Mouse (Mus musculus) heart, adult 2 months (tissue): ENCODE measurements around the gene Tmem160. TPM values are rescaled to one million over a fixed set of nuclear protein-coding genes. Genes with fewer than 3 reads are reported as not detected.

Experiments used
- DNase-seq, 2 experiments: peaks; one replicate each; pipeline ENCODE4 v3.0.0; 2021
- H3K27ac ChIP-seq: fragments of 200-600 bp; 2 replicates; pipeline ENCODE4 v1.8.1; 2022
- H3K27me3 ChIP-seq: fragments of 200-500 bp; 2 replicates; pipeline ENCODE4 v1.6.1; 2012; ENCODE audit warnings: mild to moderate bottlenecking, low read length, inconsistent platforms, mixed read lengths; ENCODE audit not compliant: control insufficient read depth, insufficient read depth
- H3K36me3 ChIP-seq: fragments of 200-500 bp; 2 replicates; pipeline ENCODE4 v1.6.1; 2012; ENCODE audit warnings: low read length, inconsistent platforms; ENCODE audit not compliant: control insufficient read depth, insufficient read depth
- H3K4me1 ChIP-seq: fragments of 200-500 bp; 2 replicates; pipeline ENCODE4 v1.6.1; 2011; ENCODE audit warnings: low read length; ENCODE audit not compliant: control insufficient read depth, insufficient read depth
- H3K4me3 ChIP-seq: fragments of 200-600 bp; 2 replicates; pipeline ENCODE4 v1.8.1; 2022
- H3K79me2 ChIP-seq: fragments of 200-500 bp; replicated peaks from 2 replicates; pipeline ENCODE4 v1.6.1; 2012; ENCODE audit warnings: mild to moderate bottlenecking, inconsistent platforms, low read length, moderate library complexity, mixed read lengths; ENCODE audit not compliant: control insufficient read depth, insufficient read depth
- H3K9ac ChIP-seq: fragments of 200-500 bp; 2 replicates; pipeline ENCODE4 v1.6.1; 2012; ENCODE audit warnings: low read depth, mild to moderate bottlenecking, control low read depth, inconsistent platforms, low read length, mixed read lengths
- CTCF ChIP-seq: fragments of 200-600 bp; IDR thresholded peaks from 2 replicates; pipeline ENCODE4 v1.8.1; 2022; ENCODE audit warnings: antibody characterized with exemption, mild to moderate bottlenecking, moderate library complexity
- EP300 ChIP-seq: fragments of 200-500 bp; IDR thresholded peaks from 2 replicates; pipeline ENCODE4 v1.6.1; 2011; ENCODE audit warnings: low read depth, low read length, control low read depth; ENCODE audit not compliant: insufficient read depth
- POLR2A ChIP-seq: fragments of 200-500 bp; IDR thresholded peaks from 2 replicates; pipeline ENCODE4 v1.6.1; 2011; ENCODE audit warnings: mild to moderate bottlenecking, low read depth, low read length, control low read depth; ENCODE audit not compliant: insufficient read depth
- WGBS: fragments of 180-500 bp; shearing (Covaris S2); methylation state at CpG from one replicate; pipeline ENCODE4 v1.1.7; 2018; 5-methylcytosine and 5-hydroxymethylcytosine counted together
- intact Hi-C: fragments of 180-260 bp; cut with DNase I; formaldehyde crosslinking; loops from one replicate; pipeline ENCODE4 v1.15.1; 2025
- polyA plus RNA-seq: library from polyadenylated mRNA; depleted of rRNA; stranded (reverse); fragments of >200 nt; gene quantifications from 2 replicates; pipeline ENCODE4 v1.2.3, GENCODE M21; 2012
- total RNA-seq, 2 experiments: library from RNA; stranded (reverse); gene quantifications; 2 replicates each; pipeline ENCODE4 v1.2.3; 2021

Tmem160 gene
- total and polyA plus RNA-seq, 3 experiments = 82.9 to 140 (median 88.2) TPM

DNA sequence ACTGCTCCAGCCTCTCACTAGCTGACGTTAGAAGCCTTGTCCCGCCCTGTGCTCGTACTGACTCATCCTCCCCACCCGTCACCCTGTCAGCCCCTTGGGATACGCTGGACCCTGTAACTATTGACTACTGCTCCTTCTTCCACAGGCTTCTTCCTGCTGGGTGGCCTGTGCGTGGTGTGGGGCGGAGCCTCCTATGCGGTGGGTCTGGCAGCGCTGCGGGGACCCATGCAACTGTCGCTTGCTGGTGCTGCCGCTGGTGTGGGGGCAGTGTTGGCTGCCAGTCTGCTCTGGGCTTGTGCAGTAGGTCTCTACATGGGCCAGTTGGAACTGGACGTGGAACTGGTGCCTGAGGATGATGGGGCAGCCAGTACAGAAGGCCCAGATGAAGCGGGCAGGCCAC, 2.4 kb downstream of the Tmem160 start:
- TF ChIP-seq POLR2A = no peak
- TF ChIP-seq EP300 = no peak
- TF ChIP-seq CTCF = no peak
- no peak for DNase-seq
- Histone ChIP-seq H3K36me3 (no peaks in the 10 kb centered on the region), H3K9ac (no peak overlapping the region), H3K4me1 (peaks cover 2% of the 10 kb centered on the region), H3K27me3 (no peaks in the 10 kb centered on the region), H3K79me2 (no peaks in the 10 kb centered on the region), H3K4me3 (no peak overlapping the region), H3K27ac (no peak overlapping the region)
- intact Hi-C loops = loop anchor here (10.0 kb wide), 1 partner anchor 140 kb away; no protein-coding TSS in a partner anchor
- WGBS = 95% methylated on average over 14 of the region's 14 CpGs

GRCm38 (mm10) chr7:16456289-16456688, 3.7 kb downstream of the Tmem160 start:
- H3K36me3 ChIP-seq = no peaks in the 10 kb centered on the region
- intact Hi-C loops = loop anchor here (10.0 kb wide), 1 partner anchor 141 kb away; no protein-coding TSS in a partner anchor
- 85% methylated on average over 5 of the region's 5 CpGs for WGBS
- no peak for DNase-seq
- H3K79me2 ChIP-seq = no peaks in the 10 kb centered on the region
- no peak overlapping the region for H3K9ac ChIP-seq
- TF ChIP-seq EP300 (no peak), POLR2A (no peak), CTCF (no peak)
- H3K27ac ChIP-seq = no peak overlapping the region
- no peak overlapping the region for H3K4me3 ChIP-seq
- H3K27me3 ChIP-seq = no peaks in the 10 kb centered on the region
- H3K4me1 ChIP-seq = peaks cover 2% of the 10 kb centered on the region

DNA sequence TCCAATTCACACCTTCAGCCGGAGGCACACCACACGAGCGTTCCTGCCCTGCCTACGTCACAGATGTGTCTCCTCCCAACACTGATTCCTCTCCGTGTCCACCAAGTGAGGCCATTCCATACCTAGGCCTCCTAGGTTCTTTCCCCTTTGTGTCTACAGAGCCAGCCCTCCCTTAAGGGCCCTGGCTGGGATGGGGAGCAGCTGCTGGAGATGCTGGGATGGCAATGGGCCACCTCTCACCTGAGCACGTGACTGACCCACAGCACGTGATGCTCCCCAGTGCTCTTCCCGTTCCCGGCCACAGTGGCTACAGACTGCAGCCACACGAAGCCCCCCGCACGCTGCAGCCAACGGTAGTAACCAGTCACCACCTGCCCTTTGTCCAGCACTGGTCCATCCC, 8.0 kb downstream of the Tmem160 start:
- Histone ChIP-seq H3K79me2 (no peaks in the 10 kb centered on the region), H3K27ac (no peak overlapping the region), H3K36me3 (no peaks in the 10 kb centered on the region), H3K4me1 (no peaks in the 10 kb centered on the region), H3K9ac (no peak overlapping the region), H3K27me3 (no peaks in the 10 kb centered on the region), H3K4me3 (no peak overlapping the region)
- TF ChIP-seq CTCF (no peak), POLR2A (no peak), EP300 (no peak)
- 53% methylated on average over 13 of the region's 13 CpGs for WGBS
- intact Hi-C loops = loop anchor here (5.0 to 10.0 kb wide), 2 partner anchors 83 to 166 kb away; no protein-coding TSS in a partner anchor
- no peak for DNase-seq

GRCm38 (mm10) chr7:16461151-16461550, 8.6 kb downstream of the Tmem160 start:
- Histone ChIP-seq H3K4me1 (no peaks in the 10 kb centered on the region), H3K79me2 (no peaks in the 10 kb centered on the region), H3K27me3 (no peaks in the 10 kb centered on the region), H3K9ac (no peak overlapping the region), H3K27ac (no peak overlapping the region), H3K4me3 (no peak overlapping the region), H3K36me3 (no peaks in the 10 kb centered on the region)
- TF ChIP-seq EP300 (no peak), CTCF (no peak), POLR2A (no peak)
- DNase-seq = no peak
- intact Hi-C loops = loop anchor here (5.0 to 10.0 kb wide), 2 partner anchors 84 to 166 kb away; no protein-coding TSS in a partner anchor
- 55% methylated on average over 6 of the region's 6 CpGs for WGBS

- H3K4me3 ChIP-seq = no peak overlapping the region
- no peak for DNase-seq
- no peaks in the 10 kb centered on the region for H3K4me1 ChIP-seq
- no peaks in the 10 kb centered on the region for H3K79me2 ChIP-seq
- intact Hi-C loops = loop anchor here (5.0 to 10.0 kb wide), 2 partner anchors 84 to 167 kb away; no protein-coding TSS in a partner anchor
- H3K27ac ChIP-seq = no peak overlapping the region
- H3K36me3 ChIP-seq = no peaks in the 10 kb centered on the region
- no peaks in the 10 kb centered on the region for H3K27me3 ChIP-seq
- no peak overlapping the region for H3K9ac ChIP-seq
- WGBS = 70% methylated on average over 6 of the region's 6 CpGs
- TF ChIP-seq POLR2A (no peak), CTCF (no peak), EP300 (no peak)
Observed at GRCm38 (mm10) chr7:16461705-16462104, 9.1 kb downstream of the Tmem160 start.

DNA sequence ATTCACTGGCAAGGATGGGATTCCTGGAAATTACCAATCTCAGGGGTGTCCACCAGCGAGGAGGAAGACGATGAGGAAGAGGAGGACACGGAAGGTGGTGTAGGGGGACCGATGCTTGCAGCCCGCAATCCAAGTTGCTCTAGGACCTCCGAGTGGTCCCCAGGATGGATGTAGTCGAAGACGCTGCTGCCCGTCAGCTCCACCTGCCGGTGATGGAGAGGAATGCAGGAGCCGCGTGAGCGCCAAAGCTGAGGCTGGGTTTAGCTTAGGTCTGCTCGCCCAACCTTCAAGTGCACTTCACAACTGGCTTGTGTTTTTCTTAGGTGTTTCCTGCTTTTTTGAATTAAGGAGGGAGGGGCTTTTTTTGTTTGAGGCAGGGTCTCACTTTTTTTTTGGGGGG, 10.6 kb downstream of the Tmem160 start:
- H3K27ac ChIP-seq = no peak overlapping the region
- no peak overlapping the region for H3K9ac ChIP-seq
- WGBS = 3% methylated on average over 14 of the region's 14 CpGs
- H3K27me3 ChIP-seq = no peaks in the 10 kb centered on the region
- intact Hi-C loops = loop anchor here (5.0 to 10.0 kb wide), 2 partner anchors 86 to 168 kb away; no protein-coding TSS in a partner anchor
- no peak overlapping the region for H3K4me3 ChIP-seq
- H3K79me2 ChIP-seq = no peaks in the 10 kb centered on the region
- no peaks in the 10 kb centered on the region for H3K36me3 ChIP-seq
- H3K4me1 ChIP-seq = no peaks in the 10 kb centered on the region
- TF ChIP-seq POLR2A (no peak), EP300 (peak; percentile 64; the same call in 1 of the 2 replicates), CTCF (peak; percentile 92)
- peak; percentile 74 to 88 for DNase-seq
